Mouse (Mus musculus) liver, embryonic 11.5 days (tissue): ENCODE measurements around the gene 1700021F07Rik. TPM values are rescaled to one million over a fixed set of nuclear protein-coding genes. Genes with fewer than 3 reads are reported as not detected.
A peak's percentile ranks its signal among the peaks of the same experiment; 100 is the strongest.

Source experiments
- ATAC-seq: fragments of 200-750 bp; cut with Nextera tagmentation; replicated peaks from 2 replicates; pipeline ENCODE4 v1.8.0; 2017; ENCODE audit warnings: moderate number of reproducible peaks, mild to moderate bottlenecking, moderate TSS enrichment, moderate library complexity; ENCODE audit not compliant: low FRiP score
- DNase-seq: peaks from one replicate; pipeline ENCODE4 v3.0.0-alpha.2; 2017; ENCODE audit warnings: low spot score
- H3K27ac ChIP-seq: fragments of 300-500 bp; sonication (generic); 2 replicates; pipeline ENCODE4 v1.5.1; 2014; ENCODE audit warnings: mild to moderate bottlenecking, low read depth, low read length, control low read depth
- H3K27me3 ChIP-seq: fragments of 300-500 bp; sonication (generic); replicated peaks from 2 replicates; pipeline ENCODE4 v1.6.1; 2014; ENCODE audit warnings: low read length, mixed read lengths; ENCODE audit not compliant: control insufficient read depth, insufficient read depth
- H3K36me3 ChIP-seq: fragments of 300-500 bp; sonication (generic); 2 replicates; pipeline ENCODE4 v1.6.1; 2014; ENCODE audit warnings: mild to moderate bottlenecking, low read length, moderate library complexity, mixed read lengths; ENCODE audit not compliant: control insufficient read depth, insufficient read depth
- H3K4me1 ChIP-seq: fragments of 300-500 bp; sonication (generic); replicated peaks from 2 replicates; pipeline ENCODE4 v1.6.1; 2014; ENCODE audit warnings: low read length, mixed read lengths; ENCODE audit not compliant: control insufficient read depth, insufficient read depth
- H3K4me2 ChIP-seq: fragments of 300-500 bp; sonication (generic); 2 replicates; pipeline ENCODE4 v1.6.1; 2014; ENCODE audit warnings: mild to moderate bottlenecking, control low read depth, moderate library complexity
- H3K4me3 ChIP-seq: fragments of 300-500 bp; sonication (generic); 2 replicates; pipeline ENCODE4 v1.5.1; 2014; ENCODE audit warnings: low read depth, low read length, control low read depth
- H3K9ac ChIP-seq: fragments of 300-500 bp; sonication (generic); 2 replicates; pipeline ENCODE4 v1.6.1; 2014; ENCODE audit warnings: low read depth, low read length, control low read depth
- H3K9me3 ChIP-seq: fragments of 300-500 bp; sonication (generic); 2 replicates; pipeline ENCODE4 v1.6.1; 2016; ENCODE audit warnings: low read length, inconsistent platforms, mixed read lengths; ENCODE audit not compliant: control insufficient read depth
- WGBS: fragments of 180-500 bp; shearing (Covaris S2); extraction: QIAGEN DNeasy Blood & Tissue Kit; methylation state at CpG from one replicate; pipeline ENCODE4 v1.1.7; 2014; 5-methylcytosine and 5-hydroxymethylcytosine counted together
- polyA plus RNA-seq: library from polyadenylated mRNA; unstranded; fragments of >200 nt; fragmentation: Nextera tagmentation; extraction: Ambion mirVana; gene quantifications from 2 replicates; pipeline ENCODE4 v1.2.1, GENCODE M21; 2014

The 1700021F07Rik gene
- polyA plus RNA-seq: not detected in 2 replicates

- 84% methylated on average over 18 of the region's 18 CpGs for WGBS
- H3K4me3 ChIP-seq: no peak within 1 kb of the TSS
- H3K27me3 ChIP-seq: no peaks in the 10 kb centered on the region
- no peak within 1 kb of the TSS for H3K9ac ChIP-seq
- H3K4me2 ChIP-seq: no peak within 1 kb of the TSS
- no peak for ATAC-seq
- no peaks in the 10 kb centered on the region for H3K36me3 ChIP-seq
- no peak within 1 kb of the TSS for H3K27ac ChIP-seq
- H3K4me1 ChIP-seq: no peaks in the 10 kb centered on the region
- no peaks in the 10 kb centered on the region for H3K9me3 ChIP-seq
- no peak for DNase-seq
These were observed at the start of gene 1700021F07Rik for GRCm38 (mm10) chr2:173522376-173522775. Gene 1700021F07Rik, plus strand, starts transcription at chr2:173522586.

- Histone ChIP-seq H3K9me3 (no peaks in the 10 kb centered on the region), H3K4me2 (no peak overlapping the region), H3K36me3 (no peaks in the 10 kb centered on the region), H3K27ac (no peak overlapping the region), H3K4me3 (no peak overlapping the region), H3K27me3 (no peaks in the 10 kb centered on the region), H3K4me1 (no peaks in the 10 kb centered on the region), H3K9ac (no peak overlapping the region)
- DNase-seq: peak; percentile 21
- ATAC-seq: no peak
- WGBS: 49% methylated on average over 11 of the region's 11 CpGs
These were observed 49.2 kb upstream of the 1700021F07Rik start for GRCm38 (mm10) chr2:173473233-173473632.

GRCm38 (mm10) chr2:173479050-173479449, 43.3 kb upstream of the 1700021F07Rik start:
- Histone ChIP-seq H3K9ac (no peak overlapping the region), H3K9me3 (no peaks in the 10 kb centered on the region), H3K27me3 (no peaks in the 10 kb centered on the region), H3K27ac (no peak overlapping the region), H3K4me1 (no peaks in the 10 kb centered on the region), H3K36me3 (no peaks in the 10 kb centered on the region), H3K4me3 (no peak overlapping the region), H3K4me2 (no peak overlapping the region)
- 83% methylated on average over 12 of the region's 12 CpGs for WGBS
- DNase-seq: no peak
- ATAC-seq: no peak

GRCm38 (mm10) chr2:173484486-173484885, 37.9 kb upstream of the 1700021F07Rik start:
- no peak overlapping the region for H3K4me3 ChIP-seq
- H3K4me2 ChIP-seq: no peak overlapping the region
- no peak for DNase-seq
- no peaks in the 10 kb centered on the region for H3K9me3 ChIP-seq
- no peaks in the 10 kb centered on the region for H3K4me1 ChIP-seq
- no peak overlapping the region for H3K9ac ChIP-seq
- no peak overlapping the region for H3K27ac ChIP-seq
- no peak for ATAC-seq
- no peaks in the 10 kb centered on the region for H3K27me3 ChIP-seq
- 82% methylated on average over 4 of the region's 4 CpGs for WGBS
- H3K36me3 ChIP-seq: no peaks in the 10 kb centered on the region

GRCm38 (mm10) chr2:173499612-173500011, 22.8 kb upstream of the 1700021F07Rik start:
- ATAC-seq (no peak), DNase-seq (no peak)
- Histone ChIP-seq H3K27ac (no peak overlapping the region), H3K36me3 (no peaks in the 10 kb centered on the region), H3K27me3 (no peaks in the 10 kb centered on the region), H3K4me1 (no peaks in the 10 kb centered on the region), H3K9me3 (no peaks in the 10 kb centered on the region), H3K4me2 (no peak overlapping the region), H3K4me3 (no peak overlapping the region), H3K9ac (no peak overlapping the region)
- 79% methylated on average over 2 of the region's 2 CpGs for WGBS

- 86% methylated on average over 6 of the region's 6 CpGs for WGBS
- no peak overlapping the region for H3K4me3 ChIP-seq
- ATAC-seq: no peak
These were observed 8.4 kb upstream of the 1700021F07Rik start for GRCm38 (mm10) chr2:173513977-173514376.

GRCm38 (mm10) chr2:173515186-173515585, 7.2 kb upstream of the 1700021F07Rik start:
- Histone ChIP-seq H3K9ac (no peak overlapping the region), H3K36me3 (no peaks in the 10 kb centered on the region), H3K27me3 (no peaks in the 10 kb centered on the region), H3K4me3 (no peak overlapping the region), H3K9me3 (no peaks in the 10 kb centered on the region), H3K4me2 (no peak overlapping the region), H3K4me1 (no peaks in the 10 kb centered on the region), H3K27ac (no peak overlapping the region)
- DNase-seq (no peak), ATAC-seq (no peak)
- 45% methylated on average over 6 of the region's 6 CpGs for WGBS

More at GRCm38 (mm10) chr2:173513977-173514376, 8.4 kb upstream of the 1700021F07Rik start:
- DNase-seq: no peak
- Histone ChIP-seq H3K9me3 (0 out of 2 replicates have a peak, but pooled peaks cover 2% of the 10 kb centered on the region), H3K4me1 (no peaks in the 10 kb centered on the region), H3K9ac (no peak overlapping the region), H3K27ac (no peak overlapping the region), H3K27me3 (no peaks in the 10 kb centered on the region), H3K36me3 (no peaks in the 10 kb centered on the region), H3K4me2 (no peak overlapping the region)

GRCm38 (mm10) chr2:173516150-173516855, 6.1 kb upstream of the 1700021F07Rik start:
- DNase-seq (no peak), ATAC-seq (no peak)
- Histone ChIP-seq H3K9ac (no peak overlapping the region), H3K27ac (no peak overlapping the region), H3K4me2 (no peak overlapping the region), H3K27me3 (no peaks in the 10 kb centered on the region), H3K9me3 (no peaks in the 10 kb centered on the region), H3K36me3 (no peaks in the 10 kb centered on the region), H3K4me3 (no peak overlapping the region), H3K4me1 (no peaks in the 10 kb centered on the region)
- WGBS: 73% methylated on average over 25 of the region's 25 CpGs

- Histone ChIP-seq H3K9me3 (no peaks in the 10 kb centered on the region), H3K27me3 (no peaks in the 10 kb centered on the region), H3K27ac (no peak overlapping the region), H3K4me3 (no peak overlapping the region), H3K9ac (no peak overlapping the region), H3K36me3 (no peaks in the 10 kb centered on the region), H3K4me2 (no peak overlapping the region), H3K4me1 (no peaks in the 10 kb centered on the region)
- DNase-seq (no peak), ATAC-seq (no peak)
- WGBS: 68% methylated on average over 3 of the region's 3 CpGs
These were observed 6.1 kb downstream of the 1700021F07Rik start for GRCm38 (mm10) chr2:173528493-173528892.
